Mouse (Mus musculus) MEL (cell line): ENCODE measurements at regions not wholly inside any gene's neighbourhood (a gene's known extent, or its start where the extent isn't known, plus 50 kb on each side); places are given as distances from the start of the nearest gene placed in this dataset.

Experiments
- CTCF ChIP-seq, 3 experiments: IDR thresholded peaks in 2 of 3; conservative IDR thresholded peaks in 1 of 3; 2 replicates each; pipeline ENCODE4 v1.5.1; 2011 to 2012; ENCODE audit warnings: low read length in 3 of 3, low read depth in 2 of 3, mild to moderate bottlenecking in 2 of 3, improper control_type of control experiment in 1 of 3, inconsistent platforms in 1 of 3, mixed read lengths in 1 of 3, moderate library complexity in 1 of 3; ENCODE audit not compliant: control insufficient read depth in 1 of 3, insufficient read depth in 1 of 3, poor library complexity in 1 of 3, severe bottlenecking in 1 of 3
- EP300 ChIP-seq, 2 experiments: IDR thresholded peaks; 2 replicates each; pipeline ENCODE4 v1.6.1; 2011; ENCODE audit warnings: improper control_type of control experiment in 2 of 2, low read length in 2 of 2, low read depth in 1 of 2, mild to moderate bottlenecking in 1 of 2
- MAZ ChIP-seq: IDR thresholded peaks from 2 replicates; pipeline ENCODE4 v1.6.1; 2012; ENCODE audit warnings: low read depth, mild to moderate bottlenecking, inconsistent platforms, low read length, improper control_type of control experiment
- POLR2A ChIP-seq, 2 experiments: IDR thresholded peaks; 2 replicates each; pipeline ENCODE4 v1.6.1; 2011 to 2012; ENCODE audit warnings: low read length in 2 of 2, mild to moderate bottlenecking in 2 of 2, control low read depth in 1 of 2, improper control_type of control experiment in 1 of 2, low read depth in 1 of 2, moderate library complexity in 1 of 2; ENCODE audit not compliant: control insufficient read depth in 1 of 2, insufficient read depth in 1 of 2, poor library complexity in 1 of 2
- SIN3A ChIP-seq: IDR thresholded peaks from 2 replicates; pipeline ENCODE4 v1.6.1; 2012; ENCODE audit warnings: low read length, improper control_type of control experiment, inconsistent platforms

GRCm38 (mm10) chr7:49704635-49705034 lies 54.3 kb upstream of the Htatip2 start:
- no peak for TF ChIP-seq CTCF (IDR thresholded peaks at IDR 0.05 in 2 of 3, conservative IDR thresholded peaks at IDR 0.05 in 1 of 3; ENCODE audit: control insufficient read depth in 1 of 3, insufficient read depth in 1 of 3, low read depth in 2 of 3, low read length in 3 of 3, poor library complexity in 1 of 3, severe bottlenecking in 1 of 3)
- TF ChIP-seq POLR2A (IDR thresholded peaks at IDR 0.05; ENCODE audit: control insufficient read depth in 1 of 2, insufficient read depth in 1 of 2, low read depth in 1 of 2, low read length in 2 of 2, poor library complexity in 1 of 2): no peak
- TF ChIP-seq MAZ: no peak
- TF ChIP-seq EP300 (IDR thresholded peaks at IDR 0.05; ENCODE audit: low read depth in 1 of 2, low read length in 2 of 2): no peak
- TF ChIP-seq SIN3A: no peak
